Mouse (Mus musculus) CH12.LX (cell line): Measurements from ENCODE around the gene Prm3.

Experiments used
- CHD2 ChIP-seq: IDR thresholded peaks from 2 replicates; pipeline ENCODE4 v1.6.1; 2011; ENCODE audit warnings: low read length, improper control_type of control experiment
- CTCF ChIP-seq, 2 experiments: IDR thresholded peaks in 1 of 2; conservative IDR thresholded peaks in 1 of 2; 2 replicates each; pipeline ENCODE4 v1.5.1; 2011 to 2012; ENCODE audit warnings: low read depth in 2 of 2, low read length in 2 of 2, improper control_type of control experiment in 1 of 2, inconsistent platforms in 1 of 2, mild to moderate bottlenecking in 1 of 2, moderate library complexity in 1 of 2
- ELF1 ChIP-seq: IDR thresholded peaks from 2 replicates; pipeline ENCODE4 v1.6.1; 2014; ENCODE audit warnings: low read depth, mild to moderate bottlenecking, inconsistent platforms, low read length, improper control_type of control experiment
- EP300 ChIP-seq: IDR thresholded peaks from 2 replicates; pipeline ENCODE4 v1.6.1; 2011; ENCODE audit warnings: low read length, improper control_type of control experiment
- SIN3A ChIP-seq: IDR thresholded peaks from 2 replicates; pipeline ENCODE4 v1.6.1; 2012; ENCODE audit warnings: low read length, improper control_type of control experiment, inconsistent platforms

GRCm38 (mm10) chr16:10788866-10789265 is 1.8 kb downstream of the Prm3 start:
- TF ChIP-seq ELF1 = no peak
- no peak for TF ChIP-seq CHD2
- TF ChIP-seq CTCF (conservative IDR thresholded peaks at IDR 0.05 in 1 of 2, IDR thresholded peaks at IDR 0.05 in 1 of 2; ENCODE audit: low read depth in 2 of 2, low read length in 2 of 2) = no peak
- TF ChIP-seq EP300 = no peak
- no peak for TF ChIP-seq SIN3A
